Mouse (Mus musculus): ENCODE measurements around the gene Eif4b. TPM values are rescaled to one million over a fixed set of nuclear protein-coding genes. Genes with fewer than 3 reads are reported as not detected.

Eif4b gene
- 100 to 1,000 TPM; 176 to 177 TPM for total RNA-seq (2021)

DNA sequence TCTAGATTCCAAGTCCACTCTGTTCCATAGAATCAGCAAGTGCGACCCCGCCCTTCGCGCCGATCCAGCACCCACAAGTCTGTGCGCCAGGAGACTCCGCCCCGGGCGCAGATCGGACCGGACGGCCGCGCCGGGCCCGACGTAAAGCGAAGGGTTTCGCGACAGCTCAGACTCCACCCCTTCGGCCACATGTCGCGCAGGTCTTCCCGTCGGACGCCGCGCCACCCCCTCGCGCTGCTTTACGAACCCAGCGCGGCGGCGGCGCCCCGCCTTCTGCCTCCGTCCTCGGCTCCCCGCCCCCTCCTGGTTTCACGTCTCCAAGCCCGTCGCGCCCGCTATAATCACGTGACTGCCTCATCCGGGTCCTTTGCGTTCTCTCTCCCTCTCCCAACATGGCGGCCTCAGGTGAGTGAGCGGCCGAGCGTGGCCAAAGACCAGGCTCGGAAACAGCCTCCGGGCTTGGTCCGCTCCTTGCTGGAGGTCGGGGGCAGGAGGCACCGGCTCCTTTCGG, at the start of gene Eif4b:
Gene Eif4b (plus strand): TSS at position 215 of the 511 bp plus-strand sequence.
- intact Hi-C loops (cut with DNase I) = no loop called here
- peak; percentile 98 to 100 for DNase-seq (ENCODE audit: extremely low spot score in 1 of 2, low spot score in 2 of 2)

DNA sequence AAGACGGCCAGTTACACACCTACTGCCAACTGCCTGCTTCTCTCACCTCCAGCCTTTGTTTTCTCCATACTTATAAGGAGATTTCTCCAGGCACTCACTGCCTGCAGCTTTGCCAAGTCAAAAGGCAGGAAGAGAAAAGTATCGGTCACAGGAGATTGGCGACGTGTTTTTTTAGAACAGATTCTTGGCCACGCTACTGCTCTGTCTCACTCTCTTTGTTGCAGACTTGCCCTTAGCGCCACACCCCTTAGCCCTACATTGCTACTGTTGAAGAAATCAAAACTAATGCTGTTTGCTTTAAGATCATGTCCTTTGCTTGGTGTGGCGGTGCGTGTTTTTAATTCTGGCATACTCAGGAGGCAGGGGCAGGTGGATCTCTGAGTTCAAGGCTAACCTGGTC, 49.7 kb upstream of the Eif4b start:
- no peak for DNase-seq (ENCODE audit: extremely low spot score in 1 of 2, low spot score in 2 of 2)

DNA sequence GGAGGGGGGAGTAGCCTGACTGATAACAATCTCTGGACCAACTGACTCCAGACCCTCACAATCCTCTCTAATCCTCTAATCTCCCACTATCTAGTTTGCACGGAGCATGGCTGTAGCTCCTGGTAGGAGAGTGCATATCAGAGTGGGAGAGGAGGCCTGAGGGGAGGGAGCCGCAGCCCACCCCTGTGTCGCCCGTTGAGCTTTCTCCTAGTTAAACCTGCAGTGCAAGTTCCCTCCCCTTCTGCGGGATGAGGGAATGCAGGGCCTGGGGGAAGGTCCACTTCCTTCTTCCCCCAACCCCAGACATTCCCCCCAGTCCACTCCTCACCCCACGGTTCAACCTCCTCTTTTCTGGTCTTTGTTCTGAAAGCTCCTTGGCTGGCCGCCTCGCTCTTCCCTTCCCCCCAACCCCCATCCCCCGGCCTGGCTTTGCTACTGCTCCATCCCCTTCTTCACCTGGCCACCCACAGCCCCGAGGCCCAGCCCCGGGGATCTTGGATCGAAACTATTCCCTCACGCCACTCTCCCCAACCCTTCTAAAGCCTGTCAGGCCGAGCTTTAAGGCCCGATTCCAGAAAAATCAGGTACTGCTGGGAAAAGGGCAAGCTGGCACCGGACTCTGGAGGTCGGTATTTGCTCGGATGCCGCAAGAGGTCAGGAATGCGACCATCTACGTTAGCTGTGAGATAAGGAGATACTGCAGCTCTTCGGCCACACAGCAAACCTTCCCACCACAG, 48.3 kb upstream of the Eif4b start:
- intact Hi-C loops (cut with DNase I) = no loop called here
- no peak for DNase-seq (ENCODE audit: extremely low spot score in 1 of 2, low spot score in 2 of 2)

More for the DNA sequence above, 49.7 kb upstream of the Eif4b start:
- intact Hi-C loops (cut with DNase I) = no loop called here

DNA sequence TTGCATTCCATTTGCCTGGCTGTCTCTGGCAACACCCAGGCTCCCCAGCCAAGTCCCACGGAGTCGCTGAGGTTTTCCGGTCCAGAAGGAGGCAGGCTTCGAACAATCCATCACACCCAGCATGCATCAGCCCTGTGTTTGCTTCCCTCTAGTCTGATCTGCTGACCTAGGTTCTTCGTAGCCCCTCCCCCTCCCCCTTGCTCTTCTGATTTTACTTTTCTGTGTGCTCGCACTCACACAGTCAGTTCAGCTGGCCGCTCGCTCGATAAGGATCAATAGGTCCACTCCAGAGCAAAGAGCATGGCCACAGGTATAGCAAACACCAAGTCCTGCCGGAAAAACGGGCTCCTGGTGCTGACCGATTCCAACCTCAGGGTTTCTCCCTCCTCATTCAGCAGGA, 47.1 kb upstream of the Eif4b start:
- intact Hi-C loops (cut with DNase I) = no loop called here
- no peak for DNase-seq (ENCODE audit: extremely low spot score in 1 of 2, low spot score in 2 of 2)

DNA sequence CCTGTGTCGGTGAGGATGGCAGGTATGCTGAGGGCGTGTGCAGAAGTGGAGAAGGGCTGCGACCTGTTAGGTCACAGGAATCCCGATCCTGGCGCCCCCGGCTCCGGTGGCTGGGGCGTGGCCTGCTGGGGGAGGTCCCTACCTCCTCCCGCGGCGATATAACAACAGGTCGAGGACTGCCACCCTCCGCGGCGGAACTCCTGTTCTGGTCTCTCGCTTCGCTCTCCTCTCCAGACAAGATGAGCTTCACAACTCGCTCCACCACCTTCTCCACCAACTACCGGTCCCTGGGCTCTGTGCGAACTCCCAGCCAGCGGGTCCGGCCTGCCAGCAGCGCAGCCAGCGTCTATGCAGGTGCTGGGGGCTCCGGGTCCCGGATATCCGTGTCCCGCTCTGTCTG, 45.5 kb upstream of the Eif4b start, which contains the start of gene Krt18:
Gene Krt18 (plus strand): TSS at position 141 of the 400 bp plus-strand sequence.
- intact Hi-C loops (cut with DNase I) = no loop called here
- DNase-seq (ENCODE audit: extremely low spot score in 1 of 2, low spot score in 2 of 2) = no peak

DNA sequence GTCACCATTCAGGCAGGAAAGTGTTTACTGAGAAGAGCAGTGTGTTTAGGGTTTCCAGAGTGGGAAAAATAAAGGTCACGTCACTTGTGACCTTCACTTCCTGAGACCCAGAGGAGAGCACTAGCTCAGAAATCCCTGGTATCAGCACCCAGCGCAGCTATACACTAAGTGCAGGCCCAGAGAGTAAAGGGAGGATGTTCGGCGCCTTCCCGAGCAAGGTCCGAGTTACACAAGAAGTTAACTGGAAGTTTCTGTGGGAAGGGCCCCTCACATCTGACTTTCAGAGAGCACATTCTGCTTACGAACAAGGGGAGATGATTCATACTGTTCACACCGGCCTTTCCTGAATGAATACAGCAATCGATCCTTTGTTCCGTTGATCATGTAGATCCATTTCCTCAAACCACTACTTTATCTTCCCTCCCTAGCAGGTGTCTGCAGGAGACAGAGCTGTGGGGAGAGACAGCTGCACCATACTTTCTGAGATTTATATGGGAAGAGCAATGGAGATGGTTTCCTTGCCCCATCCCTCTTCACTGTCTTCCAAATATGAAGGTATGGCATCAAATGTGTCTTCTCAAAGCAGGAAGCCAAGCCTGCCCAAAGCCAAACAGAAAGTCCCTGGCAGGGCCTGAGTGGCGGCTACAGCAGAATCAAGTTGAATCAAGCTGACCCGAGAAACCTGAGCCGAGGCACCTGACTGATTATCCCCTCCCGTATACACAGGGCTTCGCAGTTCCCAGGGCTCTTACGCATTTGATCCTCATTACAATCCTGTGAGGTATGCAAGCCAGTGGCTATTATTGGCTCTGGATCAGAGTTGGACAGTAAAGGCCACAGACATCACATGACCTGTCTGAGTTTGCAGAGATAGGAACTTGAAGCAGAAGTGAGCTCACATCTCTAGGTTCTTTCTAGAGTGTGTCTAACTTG, 39.2 kb upstream of the Eif4b start:
- intact Hi-C loops (cut with DNase I) = no loop called here
- DNase-seq (ENCODE audit: extremely low spot score in 1 of 2, low spot score in 2 of 2) = no peak

DNA sequence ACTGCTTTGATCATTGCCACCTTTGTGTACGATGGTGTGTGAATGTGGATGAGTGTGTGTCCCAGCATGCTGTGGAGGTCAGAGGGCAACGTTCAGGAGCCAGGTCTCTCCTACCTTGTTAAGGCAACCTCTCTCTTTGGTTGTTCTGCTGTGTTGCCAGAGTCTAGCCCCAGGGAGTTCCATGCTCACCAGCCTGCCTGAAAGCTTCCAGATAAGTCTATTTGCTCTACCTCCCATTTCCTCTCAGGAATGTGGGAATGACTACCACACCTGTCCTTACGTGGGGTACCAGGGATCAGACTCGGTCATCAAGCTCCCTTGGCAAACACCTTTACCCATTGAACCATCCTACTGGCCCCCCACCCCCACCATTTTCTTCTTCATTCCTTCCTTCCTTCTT, 33.3 kb upstream of the Eif4b start:
- intact Hi-C loops (cut with DNase I) = no loop called here
- DNase-seq (ENCODE audit: extremely low spot score in 1 of 2, low spot score in 2 of 2) = no peak

DNA sequence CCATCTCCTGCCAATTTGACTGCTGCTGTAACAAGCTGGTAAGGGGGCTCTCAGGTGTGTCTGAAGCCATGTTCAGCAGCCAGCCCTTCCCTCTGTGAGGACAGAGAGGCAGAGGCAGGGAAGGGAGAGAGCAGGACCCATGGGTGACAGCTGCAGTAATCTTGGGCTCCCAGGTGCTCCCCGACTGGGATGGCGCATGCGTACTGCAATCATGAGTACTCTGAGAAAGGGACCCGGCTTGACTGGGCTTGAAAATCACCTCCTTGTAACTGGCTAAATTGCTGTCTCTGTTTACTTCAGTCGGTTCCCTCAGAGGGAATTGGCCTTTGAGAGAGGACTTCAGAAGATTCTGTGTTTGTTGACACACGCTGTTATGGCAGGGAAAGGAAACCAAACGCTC, 31.6 kb upstream of the Eif4b start:
- intact Hi-C loops (cut with DNase I) = no loop called here
- DNase-seq (ENCODE audit: extremely low spot score in 1 of 2, low spot score in 2 of 2) = no peak

DNA sequence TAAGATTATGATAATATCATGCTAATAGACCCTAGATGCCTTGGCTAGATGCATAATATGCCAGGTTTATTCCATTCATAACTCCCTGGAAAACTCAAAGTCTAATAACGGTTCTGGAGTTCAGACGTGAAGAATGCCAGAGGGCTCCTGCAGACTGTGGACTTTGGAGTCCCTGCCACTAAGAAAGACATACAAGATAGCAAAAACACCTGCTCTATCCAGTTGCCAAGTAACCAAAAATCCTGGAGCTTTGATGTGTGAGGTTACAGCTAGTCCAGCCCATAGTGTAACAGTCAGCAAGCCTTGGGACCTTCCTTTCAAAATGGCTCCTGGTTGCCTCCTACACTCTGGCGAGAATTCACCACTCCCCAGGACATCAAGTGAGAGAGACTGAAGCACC, 28.8 kb upstream of the Eif4b start:
- no peak for DNase-seq (ENCODE audit: extremely low spot score in 1 of 2, low spot score in 2 of 2)
- intact Hi-C loops (cut with DNase I) = no loop called here

DNA sequence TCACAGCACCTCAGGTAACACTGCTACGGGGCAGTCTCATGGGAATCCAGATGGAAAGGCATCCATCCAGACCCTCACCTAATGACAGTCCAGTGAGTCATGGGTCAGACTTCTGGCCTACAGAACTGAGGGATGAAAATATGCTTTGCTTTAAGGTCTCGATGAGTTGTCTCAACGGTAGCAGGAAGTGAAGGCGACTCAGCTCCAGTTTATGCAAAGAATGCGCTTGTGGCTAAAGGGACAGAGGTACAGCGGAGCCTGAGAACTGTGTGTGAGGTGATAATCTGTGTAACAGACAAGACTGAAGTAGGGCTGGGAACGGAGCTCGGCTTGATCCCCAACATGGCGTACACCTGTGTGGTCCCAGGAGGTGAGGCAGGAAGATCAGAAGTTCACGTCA, 27.9 kb upstream of the Eif4b start:
- intact Hi-C loops (cut with DNase I) = no loop called here

DNA sequence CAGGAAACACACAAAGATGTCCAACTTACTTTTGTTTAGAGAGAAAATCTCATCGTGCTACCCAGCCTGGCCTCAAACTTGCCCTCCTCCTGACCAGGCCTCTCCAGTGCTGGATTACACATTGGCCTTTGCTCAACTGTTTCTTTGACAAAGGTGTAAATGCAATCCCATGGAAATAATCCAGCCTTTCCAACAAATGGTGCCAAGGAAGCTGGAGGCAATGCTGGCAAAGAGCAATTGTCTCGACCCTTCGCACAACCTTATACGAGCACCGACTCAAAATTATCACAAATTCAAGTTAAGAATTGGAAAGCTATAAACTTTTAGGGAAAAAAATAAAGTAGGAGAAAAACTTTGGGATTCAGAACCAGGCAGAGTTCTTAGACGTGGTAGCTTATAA, 25.6 kb upstream of the Eif4b start:
- no peak for DNase-seq (ENCODE audit: extremely low spot score in 1 of 2, low spot score in 2 of 2)
- intact Hi-C loops (cut with DNase I) = no loop called here

More for the DNA sequence above, 27.9 kb upstream of the Eif4b start:
- DNase-seq (ENCODE audit: extremely low spot score in 1 of 2, low spot score in 2 of 2) = no peak

DNA sequence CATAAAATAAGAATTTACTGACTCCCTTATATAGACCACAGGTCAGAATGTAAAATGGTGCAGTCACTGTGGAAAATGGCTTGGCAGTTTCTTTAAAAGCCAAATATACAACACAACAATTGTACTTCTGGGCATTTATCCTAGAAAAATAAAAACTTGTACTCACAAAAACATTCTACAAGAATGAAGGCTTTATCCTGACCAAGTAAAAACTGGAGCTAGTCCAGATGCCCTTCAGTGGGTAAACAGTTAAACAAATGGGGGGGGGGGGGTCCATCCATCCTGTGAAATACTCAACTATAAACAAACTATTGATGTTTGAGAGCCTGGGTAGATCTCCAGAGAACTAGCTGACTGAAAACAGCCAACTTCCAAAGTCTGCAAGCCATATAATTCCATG, 23.7 kb upstream of the Eif4b start:
- intact Hi-C loops (cut with DNase I) = no loop called here
- DNase-seq (ENCODE audit: extremely low spot score in 1 of 2, low spot score in 2 of 2) = no peak

DNA sequence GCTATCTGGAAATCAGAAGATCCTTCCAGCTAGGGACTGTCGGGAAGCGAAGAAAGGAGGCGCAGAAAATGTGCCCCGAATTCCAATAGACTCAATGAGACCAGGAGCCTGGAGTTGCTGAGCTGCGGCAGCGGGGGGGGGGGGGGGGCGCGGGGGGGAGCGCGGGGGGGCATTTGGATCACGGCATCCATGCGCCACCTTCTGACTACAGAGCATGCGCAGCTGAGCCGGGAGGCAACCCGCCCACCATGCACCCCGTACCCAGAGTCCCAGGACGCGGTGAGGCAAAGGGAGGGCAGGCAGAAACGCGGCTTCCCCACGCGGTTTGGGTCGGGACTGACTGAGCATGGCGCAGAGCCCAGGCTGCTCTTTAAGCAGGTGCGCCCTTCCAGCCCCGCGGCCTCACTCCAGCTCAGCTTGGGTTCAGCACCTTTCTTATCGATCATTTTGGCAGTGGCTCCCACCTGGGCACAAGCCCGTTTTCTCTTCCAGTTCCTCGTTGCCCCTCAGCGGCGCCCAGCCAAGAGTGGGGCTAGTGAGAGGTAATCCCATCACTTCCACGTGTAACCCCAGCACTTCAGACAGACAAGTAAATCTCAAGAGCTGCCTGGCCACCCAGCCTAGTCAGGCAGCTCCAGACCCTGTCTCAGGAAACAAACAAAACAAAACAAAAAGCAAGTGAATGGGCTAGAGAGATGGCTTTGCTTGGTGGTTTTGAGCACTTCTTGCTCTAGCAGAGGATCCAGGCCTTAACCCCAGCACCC, 21.5 kb upstream of the Eif4b start:
- DNase-seq (ENCODE audit: extremely low spot score in 1 of 2, low spot score in 2 of 2) = peak; percentile 18 to 73
- intact Hi-C loops (cut with DNase I) = no loop called here

DNA sequence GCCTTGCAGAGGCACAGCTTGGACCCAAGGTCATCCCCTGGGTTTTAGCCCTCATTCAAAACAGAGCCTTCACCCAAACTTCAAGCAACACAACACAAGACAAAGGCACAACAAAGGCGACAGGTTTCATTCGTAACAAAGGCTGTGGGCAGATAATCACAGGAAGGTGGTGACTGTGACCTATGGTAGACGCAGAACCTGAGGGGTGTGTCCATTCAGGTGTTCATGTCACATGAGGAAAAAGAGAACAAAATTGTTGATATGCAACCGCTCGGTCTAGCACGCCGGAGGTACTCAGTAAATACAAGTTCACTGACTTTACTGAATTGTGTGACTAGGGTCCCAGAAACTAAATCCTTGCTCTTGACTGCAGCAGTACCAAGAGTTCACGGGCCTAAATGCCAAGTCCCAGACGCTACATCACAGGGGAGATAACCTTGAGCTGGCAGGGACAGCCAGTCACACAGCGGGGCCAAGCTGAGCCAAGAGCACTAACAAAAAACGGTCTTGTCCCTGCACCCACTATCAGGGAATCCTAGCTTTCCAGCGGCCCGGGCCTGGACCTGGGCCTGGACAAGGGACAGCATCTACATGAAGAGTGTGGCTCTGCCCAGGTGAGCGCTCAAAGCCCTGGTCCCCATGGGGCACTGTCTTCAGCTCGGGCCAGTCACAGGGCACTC, 16.9 kb upstream of the Eif4b start:
- no peak for DNase-seq (ENCODE audit: extremely low spot score in 1 of 2, low spot score in 2 of 2)
- intact Hi-C loops (cut with DNase I) = no loop called here

DNA sequence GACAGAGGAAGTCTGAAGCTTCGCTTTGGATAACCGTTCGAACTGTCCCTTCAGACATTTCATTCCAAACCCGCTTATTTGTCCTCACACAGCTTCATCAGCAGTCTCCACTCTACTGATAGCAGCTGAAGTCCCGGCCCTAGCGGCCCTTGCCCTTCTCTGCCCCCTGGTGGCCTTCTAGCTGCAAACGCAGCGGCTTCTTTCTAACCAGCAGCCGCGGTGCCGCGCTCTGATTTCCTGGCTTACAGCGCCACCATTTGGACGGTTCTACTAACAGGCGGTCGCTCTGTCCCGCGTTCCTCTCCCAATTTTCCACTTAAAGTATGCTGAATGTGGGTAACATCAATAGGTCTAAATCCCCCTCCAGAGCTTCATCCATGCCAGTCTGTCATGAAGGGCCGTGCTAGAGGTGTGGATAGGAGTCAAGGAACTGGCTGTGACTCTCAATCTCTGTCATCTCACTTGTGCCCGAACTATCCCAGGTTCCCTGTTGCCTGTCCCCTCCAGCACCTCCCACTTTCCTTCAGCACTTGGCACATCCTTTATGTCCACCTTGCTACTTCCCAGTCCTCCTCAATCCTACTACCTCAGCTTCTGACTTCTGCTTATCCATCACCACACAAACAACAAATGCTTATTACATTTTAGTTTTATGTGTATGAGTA, 7.8 kb upstream of the Eif4b start:
- intact Hi-C loops (cut with DNase I) = loop anchor here (1.0 to 10.0 kb wide), 4 partner anchors 77 to 738 kb away; no protein-coding TSS in a partner anchor
- DNase-seq (ENCODE audit: extremely low spot score in 1 of 2, low spot score in 2 of 2) = peak; percentile 91 to 93

DNA sequence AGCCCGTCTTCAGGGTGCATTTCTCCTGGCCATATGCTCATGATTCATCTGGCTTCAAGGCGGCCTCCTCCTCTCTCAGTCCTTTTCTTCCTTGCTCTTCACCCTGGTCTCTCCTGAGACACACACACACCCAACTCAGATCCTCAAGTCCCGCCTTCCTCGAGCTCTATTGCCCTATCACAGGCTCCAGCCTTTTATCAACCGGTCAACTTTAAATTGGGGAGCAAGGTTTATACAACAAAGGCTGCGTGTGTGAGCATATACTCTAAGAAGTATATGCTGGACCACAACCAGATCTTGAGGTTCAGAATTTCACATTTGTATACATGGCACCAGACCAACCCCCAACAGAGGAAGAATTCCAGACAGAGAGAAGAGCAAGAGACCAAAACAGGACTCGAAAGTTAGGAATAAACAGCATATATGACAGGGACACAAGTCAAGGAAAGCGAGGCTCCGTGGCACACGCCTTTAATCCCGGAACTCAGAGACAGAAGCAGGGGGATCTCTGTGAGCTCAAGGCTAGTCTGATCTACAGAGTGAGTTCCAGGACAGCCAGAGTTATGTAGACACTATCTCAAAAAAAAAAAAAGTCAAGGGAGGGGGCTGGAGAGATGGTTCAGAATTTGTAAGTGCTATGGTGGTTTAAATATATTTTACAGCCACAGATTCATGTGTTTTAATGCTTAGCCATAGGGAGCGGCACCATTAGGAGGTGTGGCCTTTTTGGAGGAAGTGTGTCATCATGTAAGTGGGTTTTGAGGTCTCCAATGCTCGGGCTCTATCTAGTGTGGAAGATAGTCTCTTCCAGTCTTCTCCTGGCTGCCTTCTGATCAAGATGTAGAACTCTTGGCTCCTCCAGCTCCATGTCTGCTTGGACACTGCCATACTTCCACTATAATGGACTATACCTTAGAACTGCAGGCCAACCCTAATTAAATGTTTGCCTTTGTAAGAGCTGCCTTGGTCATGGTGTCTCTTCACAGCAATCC, 2.8 kb upstream of the Eif4b start:
- intact Hi-C loops (cut with DNase I) = no loop called here
- DNase-seq (ENCODE audit: extremely low spot score in 1 of 2, low spot score in 2 of 2) = no peak

Measured in left cerebral cortex, postnatal 10 days (tissue).